Mouse (Mus musculus): ENCODE results near the gene Rtl3.

Rtl3 gene

DNA sequence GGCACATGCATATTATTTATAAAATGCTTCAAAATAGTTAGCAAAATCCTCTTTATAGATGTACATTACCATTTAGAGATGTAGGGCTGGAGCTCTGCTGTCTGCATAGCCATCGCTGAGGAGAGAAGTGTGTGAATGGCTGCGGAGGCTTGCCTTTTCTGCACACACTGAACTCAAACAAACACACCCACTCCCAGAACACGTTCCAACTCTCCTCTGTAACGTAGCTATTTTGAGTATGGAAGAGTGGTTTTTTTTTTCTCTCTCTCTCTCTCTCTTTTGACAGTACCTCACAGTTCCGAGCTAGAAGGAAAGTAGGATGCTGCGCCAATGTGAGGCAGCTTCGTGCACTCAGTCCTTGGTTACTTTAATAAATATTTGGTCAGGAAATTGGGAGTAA lies at the start of gene Rtl3:
Rtl3 (minus strand) TSS at position 236 of the 400 bp plus-strand sequence.
- no peak for DNase-seq

DNA sequence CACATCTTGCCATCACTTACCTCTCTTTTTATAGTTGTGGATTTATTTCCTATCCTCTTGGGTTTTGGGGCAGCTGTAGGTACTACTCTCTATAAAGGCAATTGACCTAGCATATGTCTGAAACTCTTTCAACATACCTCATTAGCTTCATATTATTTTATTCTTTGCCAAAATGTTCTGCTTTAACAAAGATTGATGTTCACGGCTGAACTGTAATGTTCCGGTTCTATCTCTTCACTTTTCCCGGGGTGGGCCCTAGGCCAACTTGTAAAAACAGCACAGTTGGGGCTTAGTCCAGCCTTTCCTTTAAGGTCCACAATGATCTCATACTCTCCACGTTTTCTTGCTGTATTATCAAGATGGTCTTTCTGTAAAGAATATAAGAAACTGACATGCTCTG lies 31.9 kb upstream of the Rtl3 start:
- peak; percentile 1 for DNase-seq

DNA sequence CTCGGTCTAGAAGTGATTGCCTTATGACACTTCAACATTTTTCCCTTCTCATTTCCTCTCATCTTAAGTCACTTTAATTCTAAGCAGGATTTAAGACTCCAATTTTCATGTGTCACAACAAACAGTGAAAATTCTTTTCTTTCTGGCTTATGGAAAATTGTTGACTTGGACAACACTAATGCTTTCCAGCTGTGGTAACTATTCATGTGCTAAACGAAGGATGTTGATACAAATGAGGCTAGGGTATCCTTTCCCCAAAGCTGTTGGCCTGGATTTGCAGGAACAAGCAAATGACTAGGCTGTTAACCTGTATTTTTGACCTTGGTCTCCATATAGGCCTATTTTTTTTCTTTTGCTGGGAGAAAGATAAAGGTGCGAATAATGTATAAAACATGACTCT lies 31.4 kb upstream of the Rtl3 start:
- DNase-seq = no peak

DNA sequence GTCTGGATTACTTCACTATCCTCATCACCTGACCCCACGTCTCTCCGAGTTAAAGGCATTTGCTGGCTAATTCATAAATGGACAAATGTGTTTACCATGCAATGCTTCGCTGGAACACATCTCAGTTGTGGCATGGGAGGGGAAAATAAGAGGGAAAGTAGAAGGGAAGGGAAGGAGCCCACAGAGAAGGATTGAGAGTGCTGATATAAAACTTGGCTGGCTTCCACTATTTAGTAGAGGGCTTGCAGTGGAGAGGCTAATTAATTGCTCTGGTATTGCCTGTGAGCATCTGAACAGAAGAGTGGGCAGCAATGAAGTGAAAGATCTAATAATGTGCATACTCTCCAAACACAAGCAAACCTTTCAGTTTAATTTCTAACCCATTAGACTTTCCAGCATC lies 31.0 kb upstream of the Rtl3 start:
- no peak for DNase-seq

DNA sequence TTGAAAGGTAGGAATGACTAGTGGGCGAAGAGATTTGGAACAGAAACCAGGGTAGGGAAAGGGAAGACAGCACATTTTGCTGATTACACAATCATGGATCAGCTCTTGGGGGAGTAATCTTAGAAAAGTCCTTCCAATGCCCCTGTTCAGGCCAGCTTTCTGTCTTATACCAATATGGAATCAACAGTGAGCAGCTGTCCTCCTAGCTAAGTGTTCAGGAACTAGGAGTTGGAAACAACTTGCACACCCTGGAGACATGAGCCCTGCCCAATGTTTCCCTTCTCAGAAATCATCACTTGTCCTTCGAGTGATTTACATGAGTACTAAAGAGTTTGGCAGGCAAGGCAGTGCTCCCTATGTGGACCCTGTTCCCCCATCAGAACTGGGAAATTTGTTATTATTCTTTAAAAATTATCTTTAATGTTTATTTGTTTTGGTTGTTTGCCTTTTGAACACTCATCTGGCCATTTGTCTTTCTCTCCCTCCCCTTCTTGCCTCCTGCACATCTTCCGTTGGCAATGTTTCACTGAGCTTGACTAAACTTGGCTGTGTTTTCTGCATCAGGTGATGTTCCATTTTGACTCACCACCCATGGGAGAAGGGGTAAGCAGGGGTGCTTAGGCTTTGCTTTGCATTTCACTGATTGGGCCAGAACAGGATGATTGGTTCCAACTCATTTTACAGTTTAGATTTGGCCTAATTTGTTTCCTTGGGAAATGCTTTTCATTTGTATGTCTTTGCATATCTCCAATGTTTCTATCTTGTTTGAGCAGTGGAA lies 13.3 kb upstream of the Rtl3 start:
- DNase-seq = no peak

DNA sequence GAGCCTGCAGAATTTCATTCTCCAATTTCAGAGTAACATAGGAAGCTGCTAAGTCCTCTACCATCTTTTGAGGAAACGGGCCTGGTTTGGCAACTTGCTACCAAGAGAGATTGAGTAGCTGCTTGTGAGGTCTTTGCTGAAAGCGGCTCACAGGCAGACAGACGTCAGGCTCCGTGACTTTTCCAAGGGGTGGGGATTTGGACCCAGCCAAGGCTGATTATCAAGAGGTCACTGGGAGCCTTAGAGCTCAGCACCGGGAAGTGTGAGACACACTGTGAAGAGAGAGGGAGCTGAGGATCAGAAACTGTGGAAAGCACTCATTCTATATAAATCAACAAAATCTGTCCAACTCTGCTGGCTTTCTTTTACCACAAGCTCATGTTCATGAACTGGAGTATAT lies 853 bp downstream of the Rtl3 start:
- peak; percentile 3 for DNase-seq

DNA sequence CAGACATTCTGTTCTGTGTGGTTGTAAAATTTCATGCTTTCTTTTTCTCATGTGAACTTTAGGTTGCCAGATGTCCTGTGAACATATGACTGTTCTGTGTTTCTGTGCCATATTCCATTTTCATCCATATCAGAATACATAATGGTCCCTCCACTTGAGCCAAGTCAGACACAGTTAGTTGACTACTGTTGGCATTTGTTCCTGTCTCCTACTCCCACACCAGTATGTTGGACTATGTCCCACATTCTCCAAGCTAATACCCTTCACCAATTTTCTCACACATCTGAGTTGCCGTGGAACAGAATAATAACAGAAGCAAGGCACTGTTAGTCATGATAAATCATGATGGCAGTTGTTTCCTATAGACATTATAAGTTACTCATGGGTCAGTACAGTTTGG lies 9.9 kb downstream of the Rtl3 start:
- DNase-seq = no peak

- DNase-seq = no peak
Measured at GRCm38 (mm10) chrX:106809560-106810226, 30.8 kb downstream of the Rtl3 start.

DNA sequence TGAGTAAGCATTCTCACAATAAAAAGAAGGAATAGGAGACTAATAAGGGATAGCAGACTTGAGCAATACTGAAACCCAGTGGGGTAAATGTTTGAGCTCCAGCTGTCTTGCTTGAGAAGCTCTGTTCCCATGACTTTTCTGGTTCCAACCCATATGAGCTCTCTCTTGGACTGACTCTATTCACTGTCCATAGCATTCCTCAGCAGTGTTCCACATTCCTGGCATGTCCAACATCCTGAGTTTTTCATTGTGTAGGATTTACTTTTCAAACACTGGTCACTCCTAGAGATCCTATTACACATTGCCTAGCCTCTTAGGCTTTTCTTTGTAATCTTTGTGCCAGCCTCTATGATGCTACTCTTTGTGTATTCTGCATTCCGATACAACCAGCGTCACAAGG lies 36.1 kb downstream of the Rtl3 start:
- no peak for DNase-seq

- DNase-seq = no peak
Measured at GRCm38 (mm10) chrX:106794686-106795085, 45.8 kb downstream of the Rtl3 start.
